Mouse (Mus musculus) erythroblast, embryonic 14.5 days (primary cell): ENCODE measurements around the gene Oas1f.

Source experiments
- GATA1 ChIP-seq: IDR thresholded peaks from 2 replicates; pipeline ENCODE4 v1.6.1; 2012; ENCODE audit warnings: low read length, inconsistent platforms, mixed read lengths
- TAL1 ChIP-seq: IDR thresholded peaks from 3 replicates; pipeline ENCODE4 v1.6.1; 2012; ENCODE audit warnings: low read length, inconsistent platforms, mixed read lengths

GRCm38 (mm10) chr5:120861121-120861520, 14.0 kb downstream of the Oas1f start, which contains the start of gene Oas1h:
- TF ChIP-seq GATA1: no peak
- TF ChIP-seq TAL1: no peak
